Mouse (Mus musculus): ENCODE results near the gene Pvalb. TPM values are rescaled to one million over a fixed set of nuclear protein-coding genes. Genes with fewer than 3 reads are reported as not detected.
A peak's percentile ranks its signal among the peaks of the same experiment; 100 is the strongest.

The Pvalb gene
- total and polyA plus RNA-seq, 2 experiments from 2014 or later, result 0.33 to 2.8 TPM

- Histone ChIP-seq H3K4me1 (ENCODE audit: insufficient read depth) (no peaks in the 10 kb centered on the region), H3K27ac (ENCODE audit: low read depth, low read length) (no peak overlapping the region), H3K4me2 (ENCODE audit: low read depth) (no peak overlapping the region), H3K27me3 (ENCODE audit: insufficient read depth, low read length) (no peaks in the 10 kb centered on the region), H3K9me3 (ENCODE audit: low read length) (no peaks in the 10 kb centered on the region), H3K9ac (no peak overlapping the region), H3K4me3 (ENCODE audit: low read depth, low read length) (no peak overlapping the region), H3K36me3 (ENCODE audit: insufficient read depth) (no peaks in the 10 kb centered on the region)
- TF ChIP-seq CTCF (IDR thresholded peaks at IDR 0.05; ENCODE audit: low read depth), result peak; percentile 65
- DNase-seq (peak; percentile 54), ATAC-seq (peak; percentile 92)
- WGBS, result 24% methylated on average over 13 of the region's 13 CpGs
These were observed 25.4 kb upstream of the Pvalb start for GRCm38 (mm10) chr15:78231346-78232331.

GRCm38 (mm10) chr15:78227816-78228215 lies 21.6 kb upstream of the Pvalb start:
- no peaks in the 10 kb centered on the region for H3K27me3 ChIP-seq (ENCODE audit: insufficient read depth, low read length)

GRCm38 (mm10) chr15:78215269-78215668 lies 9.1 kb upstream of the Pvalb start:
- H3K4me1 ChIP-seq (ENCODE audit: insufficient read depth), result no peaks in the 10 kb centered on the region
- H3K4me2 ChIP-seq (ENCODE audit: low read depth), result no peak overlapping the region
- H3K27me3 ChIP-seq (ENCODE audit: insufficient read depth, low read length), result no peaks in the 10 kb centered on the region
- DNase-seq, result no peak
- no peaks in the 10 kb centered on the region for H3K36me3 ChIP-seq (ENCODE audit: insufficient read depth)
- no peak overlapping the region for H3K27ac ChIP-seq (ENCODE audit: low read depth, low read length)
- ATAC-seq, result no peak
- H3K4me3 ChIP-seq (ENCODE audit: low read depth, low read length), result no peak overlapping the region
- WGBS, result 78% methylated on average over 9 of the region's 9 CpGs
- no peak overlapping the region for H3K9ac ChIP-seq
- TF ChIP-seq CTCF (IDR thresholded peaks at IDR 0.05; ENCODE audit: low read depth), result no peak
- H3K9me3 ChIP-seq (ENCODE audit: low read length), result no peaks in the 10 kb centered on the region

More at GRCm38 (mm10) chr15:78227816-78228215, 21.6 kb upstream of the Pvalb start:
- H3K4me2 ChIP-seq (ENCODE audit: low read depth), result no peak overlapping the region
- no peak overlapping the region for H3K4me3 ChIP-seq (ENCODE audit: low read depth, low read length)
- H3K4me1 ChIP-seq (ENCODE audit: insufficient read depth), result no peaks in the 10 kb centered on the region
- no peak for DNase-seq
- no peak for ATAC-seq
- no peak overlapping the region for H3K9ac ChIP-seq
- no peaks in the 10 kb centered on the region for H3K36me3 ChIP-seq (ENCODE audit: insufficient read depth)
- no peaks in the 10 kb centered on the region for H3K9me3 ChIP-seq (ENCODE audit: low read length)
- 86% methylated on average over 12 of the region's 12 CpGs for WGBS
- no peak overlapping the region for H3K27ac ChIP-seq (ENCODE audit: low read depth, low read length)
- no peak for TF ChIP-seq CTCF (IDR thresholded peaks at IDR 0.05; ENCODE audit: low read depth)

GRCm38 (mm10) chr15:78211367-78211766 lies 5.2 kb upstream of the Pvalb start:
- Histone ChIP-seq H3K27ac (ENCODE audit: low read depth, low read length) (no peak overlapping the region), H3K4me3 (ENCODE audit: low read depth, low read length) (no peak overlapping the region), H3K4me2 (ENCODE audit: low read depth) (no peak overlapping the region), H3K9me3 (ENCODE audit: low read length) (no peaks in the 10 kb centered on the region), H3K27me3 (ENCODE audit: insufficient read depth, low read length) (no peaks in the 10 kb centered on the region), H3K4me1 (ENCODE audit: insufficient read depth) (no peaks in the 10 kb centered on the region), H3K36me3 (ENCODE audit: insufficient read depth) (no peaks in the 10 kb centered on the region), H3K9ac (no peak overlapping the region)
- DNase-seq (no peak), ATAC-seq (no peak)
- no peak for TF ChIP-seq CTCF (IDR thresholded peaks at IDR 0.05; ENCODE audit: low read depth)
- WGBS, result 85% methylated on average over 8 of the region's 8 CpGs

- no peak for TF ChIP-seq CTCF (IDR thresholded peaks at IDR 0.05; ENCODE audit: low read depth)
- ATAC-seq, result no peak
- Histone ChIP-seq H3K9me3 (ENCODE audit: low read length) (no peaks in the 10 kb centered on the region), H3K36me3 (ENCODE audit: insufficient read depth) (no peaks in the 10 kb centered on the region), H3K27ac (ENCODE audit: low read depth, low read length) (no peak overlapping the region), H3K4me3 (ENCODE audit: low read depth, low read length) (no peak overlapping the region), H3K4me2 (ENCODE audit: low read depth) (no peak overlapping the region), H3K27me3 (ENCODE audit: insufficient read depth, low read length) (0 out of 2 replicates have a peak, but pooled peaks cover 2% of the 10 kb centered on the region), H3K9ac (no peak overlapping the region), H3K4me1 (ENCODE audit: insufficient read depth) (no peaks in the 10 kb centered on the region)
- DNase-seq, result no peak
- WGBS, result 85% methylated on average over 4 of the region's 4 CpGs
These were observed 4.0 kb upstream of the Pvalb start for GRCm38 (mm10) chr15:78210203-78210602.

- Histone ChIP-seq H3K4me1 (ENCODE audit: insufficient read depth) (0 out of 2 replicates have a peak, but pooled peaks cover 4% of the 10 kb centered on the region), H3K4me2 (ENCODE audit: low read depth) (no peak overlapping the region), H3K4me3 (ENCODE audit: low read depth, low read length) (no peak overlapping the region), H3K9me3 (ENCODE audit: low read length) (no peaks in the 10 kb centered on the region), H3K36me3 (ENCODE audit: insufficient read depth) (no peaks in the 10 kb centered on the region), H3K27me3 (ENCODE audit: insufficient read depth, low read length) (peaks cover 12% of the 10 kb centered on the region; the same call in 1 of the 2 replicates), H3K9ac (no peak overlapping the region), H3K27ac (ENCODE audit: low read depth, low read length) (no peak overlapping the region)
- DNase-seq, result peak; percentile 47
- 45% methylated on average over 3 of the region's 3 CpGs for WGBS
- peak; percentile 64 for ATAC-seq
- peak; percentile 53 for TF ChIP-seq CTCF (IDR thresholded peaks at IDR 0.05; ENCODE audit: low read depth)
These were observed 1.0 kb downstream of the Pvalb start for GRCm38 (mm10) chr15:78205192-78205591.
